Mouse (Mus musculus) left cerebral cortex, postnatal 25 days (tissue): Measurements from ENCODE around the gene Podn. TPM values are rescaled to one million over a fixed set of nuclear protein-coding genes. Genes with fewer than 3 reads are reported as not detected.
"Not testable (repeated sequence)": the region's sequence is repeated elsewhere in the genome, so short reads cannot be mapped to it uniquely, and the experiment has no call there.

ENCODE experiments used
- DNase-seq, 2 experiments: peaks; one replicate each; pipeline ENCODE4 v3.0.0; 2022; ENCODE audit warnings: low spot score in 2 of 2, mixed read lengths in 1 of 2
- intact Hi-C: fragments of 180-260 bp; cut with DNase I; formaldehyde crosslinking; loops from one replicate; pipeline ENCODE4 v1.15.1; 2025
- total RNA-seq, 2 experiments: library from RNA; stranded (reverse); gene quantifications; 2 replicates each; pipeline ENCODE4 v1.2.3; 2021

Gene Podn
- 1 to 10 TPM; 7.2 to 8.8 TPM for total RNA-seq

DNA sequence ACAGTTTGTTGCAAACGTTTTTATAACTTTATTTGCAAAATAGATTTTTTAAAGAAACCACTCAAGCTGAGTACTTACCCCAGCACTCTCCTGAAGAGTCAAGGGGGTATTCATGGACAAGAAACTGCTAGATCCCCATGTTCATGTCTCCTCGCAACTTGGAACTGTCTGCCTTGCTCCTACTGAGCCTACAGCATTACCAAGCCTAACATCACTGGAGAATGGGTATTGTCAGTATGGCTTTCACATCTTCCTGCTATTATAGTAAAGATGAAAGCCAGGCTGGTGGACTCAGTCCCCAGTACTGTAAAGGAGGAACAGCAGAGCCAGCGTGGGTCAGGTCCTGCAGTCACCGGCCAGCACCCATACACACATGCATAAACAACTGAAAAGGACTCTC is at the start of gene Podn:
TSS of gene Podn (minus strand) at position 101 of the 400 bp plus-strand sequence.
- intact Hi-C loops, result no loop called here
- no peak for DNase-seq

DNA sequence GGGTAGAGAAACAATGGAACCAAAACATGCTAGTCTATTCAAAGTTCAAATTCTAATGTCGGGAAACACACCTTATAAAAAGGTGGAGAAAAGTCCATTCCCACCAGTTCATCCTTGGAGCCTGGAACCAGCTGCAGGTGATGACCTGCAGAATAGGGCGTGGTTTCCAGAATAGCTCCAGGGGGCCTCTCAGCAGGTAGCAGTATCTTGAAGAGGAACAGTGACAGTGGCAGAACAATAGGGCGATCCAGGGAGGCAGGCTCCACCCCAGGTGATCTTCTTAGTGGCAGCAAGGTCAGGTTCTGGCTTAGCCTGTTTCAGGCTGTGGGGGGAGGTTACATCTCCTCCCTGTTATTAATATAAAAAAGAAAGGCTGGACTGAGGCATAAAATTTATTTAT is 49.3 kb upstream of the Podn start:
- DNase-seq, intact Hi-C loops: not testable (repeated sequence)

DNA sequence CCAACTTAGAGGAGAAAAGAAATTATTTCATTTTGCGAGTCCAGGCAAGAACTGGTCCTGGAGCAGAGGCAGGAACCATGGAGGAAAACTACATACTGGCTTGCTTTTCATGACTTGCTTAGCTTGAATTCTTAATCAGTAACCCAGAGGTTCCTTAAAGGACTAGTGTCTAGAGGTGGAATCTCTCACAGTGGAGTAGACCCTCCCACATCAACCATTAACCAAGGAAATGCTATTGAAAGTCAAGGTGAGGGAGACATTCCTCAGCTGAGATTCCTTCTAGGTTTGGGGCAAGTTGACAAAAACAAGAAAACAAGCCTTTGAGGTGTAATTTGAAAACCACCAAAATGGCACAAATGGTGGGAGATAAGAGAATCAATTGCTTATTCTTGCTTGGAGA is 48.6 kb upstream of the Podn start, which contains the start of gene Scp2:
TSS of gene Scp2 (minus strand) at position 119 of the 400 bp plus-strand sequence.
- intact Hi-C loops, result no loop called here
- no peak for DNase-seq

DNA sequence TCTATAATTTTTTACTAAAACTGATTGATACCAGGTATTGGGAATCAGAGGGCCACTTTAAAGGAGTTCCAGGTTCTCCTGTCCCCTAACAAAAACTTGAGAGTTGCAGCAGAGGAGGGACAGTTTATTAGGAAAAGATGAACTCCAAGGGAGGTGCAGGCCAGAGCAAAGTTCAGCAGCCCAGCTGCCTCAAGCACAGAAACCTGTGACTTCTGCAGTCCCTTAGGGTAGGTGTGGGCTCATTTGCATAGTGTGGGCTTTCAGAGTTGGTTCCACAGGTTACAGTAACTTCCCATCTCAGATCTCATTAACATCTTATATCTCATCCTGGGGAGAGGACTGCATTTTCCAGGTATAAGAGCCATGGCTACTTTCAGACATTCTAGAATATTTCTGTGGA is 47.5 kb upstream of the Podn start:
- no peak for DNase-seq
- intact Hi-C loops, result no loop called here

DNA sequence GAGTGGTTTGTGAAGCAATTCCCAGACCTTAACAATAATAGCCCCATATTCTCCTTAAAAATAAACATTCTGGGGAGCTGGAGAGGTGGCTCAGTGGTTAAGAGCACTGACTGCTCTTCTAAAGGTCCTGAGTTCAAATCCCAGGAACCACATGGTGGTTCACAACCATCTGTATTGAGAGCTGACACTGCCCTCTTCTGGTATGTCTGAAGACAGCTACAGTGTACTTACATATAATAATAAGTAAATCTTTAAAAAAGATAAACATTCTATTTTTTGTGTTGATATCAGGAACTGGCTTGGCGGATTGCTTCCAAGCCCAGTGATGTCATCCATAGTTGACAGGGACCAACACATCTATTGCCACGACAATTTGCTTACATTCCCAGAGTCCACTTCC is 46.9 kb upstream of the Podn start:
- intact Hi-C loops, DNase-seq: not testable (repeated sequence)

DNA sequence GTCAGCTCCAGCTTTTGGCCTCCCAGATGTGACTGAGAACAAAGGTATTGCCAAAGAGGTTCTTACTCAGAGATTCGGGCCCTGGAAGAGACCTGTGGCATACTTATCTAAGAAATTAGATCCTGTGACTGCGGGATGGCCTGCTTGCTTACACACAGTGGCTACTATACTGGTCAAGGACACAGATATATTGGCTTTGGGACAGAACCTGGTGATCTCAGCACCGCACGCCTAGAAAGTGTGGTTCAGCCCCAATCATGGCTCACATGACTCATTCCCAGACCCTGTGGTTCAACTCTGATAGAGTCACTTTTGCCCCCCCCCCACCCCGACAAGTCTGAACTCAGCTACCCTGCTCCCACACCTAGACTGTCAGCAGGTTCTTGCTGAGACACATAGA is 40.7 kb upstream of the Podn start:
- DNase-seq, result no peak
- intact Hi-C loops, result no loop called here

DNA sequence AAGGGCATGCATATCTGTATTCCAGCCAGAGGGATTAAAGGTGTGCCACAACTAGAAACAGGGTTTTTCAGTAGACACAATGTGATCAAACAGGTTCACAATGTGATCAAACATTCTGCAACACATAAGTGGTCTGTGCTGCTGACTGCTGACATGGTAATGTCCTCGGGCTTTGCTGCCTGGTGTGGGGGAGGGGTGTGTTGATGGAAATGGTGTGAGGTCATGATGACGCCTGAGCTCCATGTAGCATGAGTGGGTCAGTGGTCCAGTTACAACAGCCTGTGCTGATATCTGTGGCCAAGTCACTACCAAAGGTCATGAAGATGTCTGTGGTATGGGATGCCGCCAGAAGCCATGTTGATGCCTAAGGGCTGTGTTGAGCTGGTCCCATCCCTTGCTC is 34.2 kb upstream of the Podn start:
- intact Hi-C loops, result no loop called here
- no peak for DNase-seq

DNA sequence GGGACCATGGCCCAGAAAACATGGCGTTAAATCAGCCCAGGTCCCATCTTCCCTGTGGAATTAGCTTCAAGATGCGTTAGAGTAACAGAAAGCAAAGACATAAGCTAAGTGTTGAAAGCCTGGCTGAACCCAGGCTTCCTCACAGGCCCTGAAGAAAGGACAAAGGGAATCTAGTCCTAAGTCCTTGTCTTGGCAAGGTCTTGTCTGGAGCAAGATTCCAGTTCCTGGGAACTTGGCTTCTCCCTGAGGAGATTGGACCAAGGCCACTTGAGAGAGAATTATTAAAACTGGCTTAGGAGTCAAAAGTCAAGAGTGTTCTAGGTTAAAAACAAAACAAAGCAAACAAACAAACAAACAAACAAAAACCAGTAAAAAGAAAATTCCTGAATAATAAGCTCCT is 32.1 kb upstream of the Podn start:
- intact Hi-C loops, result no loop called here

DNA sequence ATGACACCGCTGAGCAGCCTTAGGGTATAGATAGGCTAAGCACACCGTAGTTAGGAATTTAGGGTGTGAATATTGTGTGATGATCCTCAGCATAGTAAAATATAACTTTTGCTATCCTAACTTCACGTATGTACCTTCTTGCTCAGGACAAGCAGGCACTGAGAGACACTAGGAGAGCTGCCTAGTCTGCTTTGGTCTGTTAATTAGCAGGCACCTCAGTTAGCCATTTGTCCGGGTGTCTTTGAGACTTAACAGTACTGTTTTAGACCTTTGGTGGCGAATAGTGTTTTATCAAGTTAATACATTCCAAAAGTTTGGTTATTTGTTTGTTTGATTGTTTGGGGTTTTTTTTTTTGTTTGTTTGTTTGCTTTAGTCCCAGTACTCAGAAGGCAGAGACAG is 31.3 kb upstream of the Podn start:
- DNase-seq, result no peak
- intact Hi-C loops, result no loop called here

More for the DNA sequence above, 32.1 kb upstream of the Podn start:
- no peak for DNase-seq

DNA sequence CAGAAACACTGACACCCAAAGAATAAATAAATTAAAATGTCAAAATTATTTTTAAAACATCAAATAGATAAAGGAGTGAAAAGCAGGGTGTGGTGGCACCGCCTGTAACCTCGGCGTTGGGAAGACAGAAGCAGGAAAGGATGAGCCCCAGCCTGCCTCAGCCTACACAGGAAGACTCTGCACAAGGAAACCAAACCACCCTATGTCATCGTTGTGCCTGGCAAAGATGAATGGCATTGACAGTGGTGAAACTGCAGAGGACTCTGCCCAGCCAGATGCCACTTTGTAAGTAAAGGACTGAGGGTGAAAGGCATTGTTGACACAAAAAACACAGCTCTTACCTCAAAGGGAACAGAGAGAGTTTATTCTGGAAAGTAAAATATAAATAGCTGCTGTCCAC is 30.0 kb upstream of the Podn start:
- intact Hi-C loops, result no loop called here
- DNase-seq, result no peak

DNA sequence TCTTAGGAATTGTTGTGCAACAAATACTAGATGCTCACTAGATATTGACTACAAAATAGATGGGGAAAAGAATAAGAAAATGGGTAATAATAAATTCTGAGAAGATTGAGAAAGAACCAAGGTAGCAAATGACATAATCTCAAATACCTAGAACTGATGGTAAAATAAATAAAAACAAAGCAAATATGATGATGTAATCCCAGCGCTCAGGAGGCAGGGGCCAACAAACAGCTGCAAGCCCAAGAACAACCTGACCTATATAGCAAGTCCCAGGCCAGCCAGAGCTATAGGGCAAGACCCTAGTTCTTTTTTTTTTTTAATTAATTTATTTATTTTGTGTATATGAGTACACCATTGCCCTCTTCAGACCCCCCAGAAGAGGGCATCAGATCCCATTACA is 27.9 kb upstream of the Podn start:
- DNase-seq, result no peak
- intact Hi-C loops, result no loop called here

DNA sequence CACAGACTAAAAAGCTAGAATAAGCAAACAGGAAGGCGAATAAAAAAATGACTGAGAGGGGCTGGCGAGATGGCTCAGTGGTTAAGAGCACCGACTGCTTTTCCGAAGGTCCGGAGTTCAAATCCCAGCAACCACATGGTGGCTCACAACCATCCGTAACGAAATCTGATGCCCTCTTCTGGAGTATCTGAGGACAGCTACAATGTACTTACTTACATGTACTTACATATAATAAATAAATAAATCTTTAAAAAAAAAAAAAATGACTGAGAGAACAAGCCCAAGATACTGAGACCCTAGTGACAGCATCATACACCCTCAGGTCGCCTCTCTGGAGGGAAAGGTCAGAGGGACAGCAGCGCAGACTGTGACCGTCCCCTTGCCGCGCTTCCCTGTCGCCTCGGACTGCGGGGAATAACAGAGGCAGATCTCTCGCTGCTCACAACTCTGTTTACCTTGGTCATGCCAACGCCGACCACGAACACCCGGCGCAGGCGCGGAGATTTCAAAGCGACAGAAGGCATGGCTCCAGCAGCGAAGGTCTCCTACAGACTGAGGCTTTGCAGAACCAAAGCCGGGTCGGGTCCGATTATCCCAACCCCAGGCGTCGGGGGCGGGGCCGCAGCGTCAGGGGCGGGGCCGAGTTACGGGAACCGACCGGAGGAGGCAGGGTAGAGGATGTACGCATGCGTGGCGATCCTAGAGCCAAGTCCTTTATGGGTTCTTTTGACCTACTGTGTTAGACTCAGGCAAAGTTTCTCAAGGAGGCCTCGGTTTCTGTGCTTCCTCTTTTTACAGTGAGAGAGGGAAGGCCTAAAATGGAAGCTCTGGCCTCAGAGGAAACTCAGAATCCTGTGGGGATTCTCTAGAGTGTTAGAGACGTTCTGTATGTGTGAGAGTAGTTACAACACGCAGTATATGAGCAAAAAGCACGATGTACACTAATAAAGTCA is 22.0 kb upstream of the Podn start:
- intact Hi-C loops, result loop anchor here (5.0 kb wide), 2 partner anchors 131 to 181 kb away; no protein-coding TSS in a partner anchor
- DNase-seq, result peak; percentile 90 to 95

DNA sequence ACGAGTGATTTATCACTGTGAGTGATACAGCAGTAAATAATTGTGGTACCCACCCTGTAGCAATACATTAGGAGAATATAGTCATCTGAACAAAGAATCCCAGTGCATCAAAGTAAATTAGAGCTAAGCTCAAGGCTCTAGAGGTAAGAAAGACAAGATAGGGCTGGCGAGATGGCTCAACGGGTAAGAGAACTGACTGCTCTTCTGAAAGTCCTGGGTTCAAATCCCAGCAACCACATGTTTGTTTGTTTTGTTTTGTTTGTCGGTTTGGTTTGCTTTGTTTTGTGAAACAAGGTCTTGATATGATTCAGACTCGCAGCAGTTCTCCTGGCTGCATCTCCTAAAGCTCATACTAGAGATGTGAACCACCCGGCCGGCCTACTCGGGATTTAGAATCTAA is 21.2 kb upstream of the Podn start:
- peak in 1 of 2 experiments; percentile 18 for DNase-seq
- intact Hi-C loops, result loop anchor here (5.0 kb wide), 2 partner anchors 130 to 180 kb away; no protein-coding TSS in a partner anchor

DNA sequence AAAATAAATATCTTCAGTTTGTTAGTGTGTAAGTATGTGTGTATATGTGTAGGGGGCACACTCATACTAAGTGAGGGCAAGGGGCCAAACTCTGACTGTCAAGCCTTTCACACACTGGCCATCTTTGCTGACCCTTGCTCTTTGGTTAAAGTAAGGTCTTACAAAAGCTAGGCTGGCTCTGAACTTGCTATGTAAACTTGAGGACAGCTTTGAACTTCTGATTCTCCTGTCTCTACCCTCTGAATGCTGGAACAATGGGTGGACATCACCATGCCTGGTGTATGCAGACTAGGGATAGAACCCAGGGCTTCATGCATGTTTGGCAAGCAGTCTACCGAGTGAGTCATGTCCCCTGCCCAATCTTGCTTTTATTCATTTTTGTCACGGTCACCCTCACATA is 20.2 kb upstream of the Podn start:
- no peak for DNase-seq
- intact Hi-C loops, result loop anchor here (5.0 kb wide), 2 partner anchors 129 to 179 kb away; no protein-coding TSS in a partner anchor

DNA sequence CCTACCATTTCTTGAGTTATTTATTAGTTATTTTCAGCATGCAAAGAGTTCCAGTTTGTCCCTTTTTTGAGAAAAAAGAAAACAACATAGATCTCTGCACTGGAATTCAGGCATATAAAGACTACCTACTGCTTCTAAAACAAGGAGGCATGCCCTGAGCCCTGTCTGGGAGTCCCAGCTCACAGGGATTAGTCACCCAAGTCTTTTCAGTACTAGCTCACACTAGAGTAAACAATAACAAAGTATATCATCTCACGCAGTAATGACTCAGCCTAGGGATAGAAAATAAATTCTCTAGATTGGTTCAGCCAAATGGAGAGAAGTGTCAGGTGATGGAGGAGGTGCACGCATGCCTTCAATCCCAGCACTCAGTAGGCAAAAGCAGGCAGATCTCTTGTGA is 14.5 kb upstream of the Podn start:
- intact Hi-C loops, result no loop called here
- DNase-seq, result no peak

DNA sequence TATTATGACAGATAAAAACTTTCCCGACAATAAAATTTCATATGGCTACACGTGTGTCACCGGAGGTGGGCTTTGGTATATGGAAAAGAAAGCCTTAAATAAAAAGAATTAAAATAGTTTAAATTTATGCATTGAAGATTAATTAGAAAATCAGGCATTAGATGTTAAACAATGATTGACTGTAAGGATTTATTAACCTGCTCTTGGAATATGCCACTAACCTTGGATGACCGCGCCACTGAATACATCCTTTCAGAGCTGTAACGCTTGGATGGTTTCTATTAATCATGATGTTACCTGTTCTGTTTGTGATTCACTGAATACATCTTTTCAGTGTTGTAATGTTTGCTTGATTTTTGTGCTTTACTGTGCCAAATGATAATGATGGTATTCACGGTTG is 13.5 kb upstream of the Podn start:
- intact Hi-C loops, result no loop called here
- DNase-seq, result no peak

DNA sequence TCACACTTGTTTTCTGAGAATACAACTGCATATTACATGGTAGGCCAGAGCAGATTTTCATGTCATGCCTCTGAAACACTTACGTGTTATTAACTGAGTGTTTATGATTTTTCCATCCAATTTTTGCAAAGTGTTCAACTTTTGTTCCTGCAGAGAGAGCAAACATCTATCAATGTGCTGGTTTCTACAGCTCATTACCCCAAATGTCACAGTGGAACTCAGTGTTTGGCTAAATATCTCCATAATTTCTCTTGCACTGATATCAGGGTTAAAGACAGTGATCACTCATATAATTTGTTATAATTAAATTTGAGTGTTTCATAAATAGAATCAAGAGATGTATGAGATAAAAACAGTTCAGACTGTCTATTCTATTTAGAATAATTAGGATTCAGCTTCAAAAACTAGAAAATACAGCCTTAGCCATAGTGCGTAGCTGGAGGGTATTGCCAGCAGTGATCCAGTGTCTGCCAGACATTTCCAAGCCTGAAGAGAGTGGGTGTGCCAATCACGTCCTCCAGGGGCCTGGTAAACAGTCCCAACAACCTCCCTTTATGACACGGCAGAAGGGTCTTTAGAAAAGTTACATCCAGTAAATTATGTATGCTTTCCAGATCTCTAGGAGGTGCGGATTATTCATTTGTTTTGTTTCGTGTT is 3.4 kb downstream of the Podn start:
- intact Hi-C loops, result no loop called here
- no peak for DNase-seq

DNA sequence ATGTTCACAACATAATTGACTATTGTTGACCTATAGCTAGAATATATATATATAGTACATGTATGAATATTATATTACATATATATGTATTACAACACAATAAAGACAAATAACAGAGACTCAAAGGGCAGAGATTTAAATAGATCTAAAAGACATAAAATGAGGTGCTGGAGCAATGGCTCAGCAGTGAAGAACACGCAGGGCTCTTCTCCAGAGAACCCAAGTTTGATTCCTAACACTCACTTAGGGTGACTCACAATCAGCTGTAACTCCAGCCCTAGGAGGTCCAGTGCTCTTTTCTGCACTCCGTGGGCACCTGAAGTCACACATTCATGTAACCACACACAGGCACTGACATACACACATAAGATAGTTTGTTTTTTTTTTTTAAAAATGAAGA is 12.3 kb downstream of the Podn start:
- DNase-seq, result no peak
- intact Hi-C loops, result no loop called here

DNA sequence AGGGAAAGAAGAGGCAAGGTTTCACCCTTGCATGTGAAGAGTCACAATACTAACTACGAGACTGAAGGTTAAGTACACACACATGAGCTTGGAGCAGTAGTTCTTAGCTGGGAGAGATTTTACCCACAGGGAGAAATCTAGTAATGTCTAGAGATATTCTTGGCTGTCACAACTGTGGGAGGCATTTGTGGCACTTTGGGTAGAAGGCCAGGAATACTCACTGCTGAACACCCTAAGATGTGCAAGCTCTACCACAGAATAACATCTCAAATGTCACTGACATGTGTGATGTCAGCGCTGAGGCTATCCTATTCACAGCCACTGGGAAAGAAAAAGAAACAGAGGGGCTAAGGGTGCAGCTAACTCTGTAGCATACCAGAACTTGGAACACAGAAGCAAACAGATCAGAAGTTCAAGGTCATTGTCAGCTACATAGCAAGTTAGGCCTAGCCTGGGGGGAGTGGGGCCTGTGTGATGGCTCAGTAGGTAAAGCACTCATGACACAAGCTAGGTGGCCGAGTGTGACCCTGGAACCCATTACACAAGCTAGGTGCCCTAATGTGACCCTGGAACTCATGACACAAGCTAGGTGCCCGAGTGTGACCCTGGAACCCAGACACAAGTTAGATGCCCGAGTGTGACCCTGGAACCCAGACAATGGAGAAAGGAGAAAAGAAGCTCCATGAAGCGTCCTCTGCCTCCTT is 13.1 kb downstream of the Podn start:
- intact Hi-C loops, result no loop called here
- peak in 1 of 2 experiments; percentile 42 for DNase-seq

DNA sequence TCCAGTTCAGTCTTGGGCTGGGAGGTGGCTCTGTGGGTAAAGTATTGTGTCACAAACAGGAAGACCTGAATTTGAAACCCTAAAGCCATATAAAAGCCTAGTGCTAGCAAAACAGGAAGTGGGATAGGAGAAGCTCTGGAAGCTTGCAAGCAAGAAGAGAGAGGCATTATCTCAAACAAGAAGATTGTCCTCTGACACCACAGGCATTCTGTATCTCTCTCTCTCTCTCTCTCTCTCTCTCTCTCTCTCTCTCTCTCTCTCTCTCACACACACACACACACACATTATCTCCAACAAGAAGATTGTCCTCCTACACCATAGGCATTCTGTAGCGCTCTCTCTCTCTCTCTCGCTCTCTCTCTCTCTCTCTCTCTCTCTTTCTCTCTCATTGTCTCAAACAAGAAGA is 13.8 kb downstream of the Podn start:
- intact Hi-C loops, result no loop called here
- DNase-seq, result no peak
